Mouse (Mus musculus) cerebellum, postnatal 36 days (tissue): ENCODE results near the gene Fosl1.
"Not testable (repeated sequence)": the region's sequence is repeated elsewhere in the genome, so short reads cannot be mapped to it uniquely, and the experiment has no call there.

Experiments used
- DNase-seq, 2 experiments: peaks; one replicate each; pipeline ENCODE4 v3.0.0; 2021 to 2022; ENCODE audit warnings: mixed read lengths in 2 of 2

Gene Fosl1

DNA sequence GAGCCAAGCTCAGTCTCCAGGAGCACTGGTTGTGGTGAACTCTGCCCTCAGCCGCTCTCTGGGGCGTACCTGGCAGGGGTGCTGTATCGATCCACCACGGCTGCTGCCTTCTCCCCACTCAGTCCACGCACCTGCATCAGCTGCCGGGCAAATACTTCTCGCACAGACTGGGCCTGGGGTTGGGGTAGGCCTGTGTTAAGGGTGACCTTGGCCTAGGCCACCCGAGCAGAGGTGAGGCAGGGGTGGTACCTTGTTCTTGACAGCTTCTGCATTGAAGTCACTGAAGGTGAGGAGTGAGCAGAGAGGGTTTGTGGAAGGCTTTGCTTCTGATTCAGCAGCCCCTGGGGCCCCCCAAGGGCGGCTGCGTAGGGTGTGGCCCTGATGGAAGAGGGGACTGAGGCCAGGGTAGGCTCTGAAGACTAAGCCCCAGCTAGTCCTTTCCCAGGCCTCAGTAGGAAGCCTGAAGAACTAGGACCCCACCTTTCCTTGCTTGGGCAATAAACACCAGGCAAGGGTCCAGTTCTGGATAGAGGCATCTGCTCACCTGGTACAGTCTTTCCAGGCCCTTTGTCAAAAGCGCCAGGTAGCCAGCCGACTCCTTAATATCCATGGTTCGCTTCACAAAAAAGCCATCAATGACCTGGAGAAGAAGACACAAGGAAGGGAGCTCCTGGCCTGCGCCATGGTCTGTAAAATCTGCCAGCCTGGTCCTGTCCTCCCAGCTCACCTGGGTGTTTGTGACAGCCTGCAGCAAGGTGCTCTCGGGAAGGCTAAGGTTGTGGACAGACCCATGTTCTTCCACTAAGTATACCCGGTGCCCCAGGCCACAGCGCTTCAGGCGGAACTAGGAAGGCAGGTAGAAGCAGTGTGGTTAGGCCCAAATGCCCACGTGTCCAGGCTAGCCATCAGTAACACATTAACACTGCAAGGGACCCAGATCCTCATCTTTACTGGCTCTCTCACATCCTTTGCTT lies 36.3 kb downstream of the Fosl1 start:
- DNase-seq, result peak in 1 of 2 experiments; percentile 23

DNA sequence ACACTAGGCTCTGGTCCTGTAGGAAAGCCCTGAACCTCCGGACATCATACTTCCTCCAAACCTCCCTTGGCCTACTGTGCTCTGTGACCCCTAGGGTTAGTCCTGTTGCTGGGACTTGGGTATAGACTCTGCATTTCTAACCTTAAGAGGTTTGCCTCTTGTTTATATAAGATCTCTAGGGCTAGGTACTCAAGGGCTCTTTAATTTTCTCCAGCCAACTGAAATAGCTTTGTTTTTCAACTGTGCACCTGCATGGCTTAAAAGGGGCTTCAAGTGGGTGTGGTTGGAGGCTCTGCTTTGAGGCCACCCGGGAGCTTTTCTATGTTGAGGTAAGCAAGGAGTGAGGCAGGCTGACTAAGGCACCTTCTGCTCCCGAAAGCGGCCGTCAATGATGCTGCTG lies 37.1 kb downstream of the Fosl1 start:
- DNase-seq, result no peak

DNA sequence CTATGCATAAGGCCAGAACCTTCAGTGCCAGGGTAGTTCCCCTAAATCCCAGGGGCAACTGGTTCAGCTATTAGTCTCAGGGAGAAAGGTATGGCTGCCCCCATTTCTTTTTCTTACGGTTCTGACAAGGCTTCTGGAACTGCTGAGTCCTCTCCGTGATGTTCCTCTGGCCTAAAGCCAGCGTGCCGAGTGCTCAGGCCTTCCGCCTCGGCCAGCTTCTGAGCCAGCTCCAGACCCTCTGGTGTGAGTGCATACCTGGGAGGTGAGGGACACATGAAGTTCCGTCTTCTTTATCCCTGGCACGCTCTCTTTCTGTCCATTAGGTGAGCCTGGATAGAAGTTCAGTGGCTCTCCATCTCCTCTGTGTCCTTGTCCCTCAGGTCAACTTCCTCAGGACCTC lies 38.0 kb downstream of the Fosl1 start:
- peak in 1 of 2 experiments; percentile 57 for DNase-seq

DNA sequence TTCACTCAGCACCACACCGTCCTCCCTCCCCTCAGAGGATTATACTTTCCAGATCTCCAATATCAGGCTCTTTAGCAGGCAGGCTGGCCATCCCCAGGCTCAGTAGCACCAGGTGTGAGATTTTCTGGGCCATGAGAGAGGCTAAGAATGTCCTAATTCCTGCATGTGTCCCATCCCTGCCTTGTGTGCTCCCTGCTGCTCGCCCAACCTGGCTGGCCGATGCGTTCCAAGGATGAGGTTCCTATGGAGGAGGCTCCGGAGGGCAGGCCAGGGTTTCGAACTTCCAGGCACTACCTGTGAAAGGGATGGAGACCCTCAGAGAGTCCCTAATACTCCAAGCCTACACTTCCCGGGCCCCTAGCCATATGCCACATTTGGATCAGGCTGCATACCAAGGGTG lies 38.5 kb downstream of the Fosl1 start:
- DNase-seq, result peak; percentile 83

DNA sequence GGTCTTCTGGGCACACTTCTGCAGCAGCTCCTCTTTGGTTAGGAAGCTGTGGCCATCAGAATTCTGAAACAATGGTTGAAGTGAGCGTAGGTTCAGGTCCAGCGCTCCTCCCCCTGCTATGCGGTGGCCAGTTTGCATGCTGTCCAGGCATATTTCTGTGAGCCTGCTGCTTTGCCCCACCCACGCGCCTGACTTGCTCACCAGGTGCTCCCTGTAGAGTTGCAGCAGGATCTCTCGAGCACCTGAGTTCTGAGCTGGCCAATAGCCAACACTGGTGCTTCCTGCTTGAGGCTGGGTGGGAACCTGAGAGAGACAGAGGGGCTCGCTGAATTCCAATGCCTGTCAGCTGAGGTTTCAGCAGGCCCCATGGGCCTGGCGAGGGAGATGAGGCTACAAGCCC lies 38.9 kb downstream of the Fosl1 start:
- peak; percentile 73 to 75 for DNase-seq

DNA sequence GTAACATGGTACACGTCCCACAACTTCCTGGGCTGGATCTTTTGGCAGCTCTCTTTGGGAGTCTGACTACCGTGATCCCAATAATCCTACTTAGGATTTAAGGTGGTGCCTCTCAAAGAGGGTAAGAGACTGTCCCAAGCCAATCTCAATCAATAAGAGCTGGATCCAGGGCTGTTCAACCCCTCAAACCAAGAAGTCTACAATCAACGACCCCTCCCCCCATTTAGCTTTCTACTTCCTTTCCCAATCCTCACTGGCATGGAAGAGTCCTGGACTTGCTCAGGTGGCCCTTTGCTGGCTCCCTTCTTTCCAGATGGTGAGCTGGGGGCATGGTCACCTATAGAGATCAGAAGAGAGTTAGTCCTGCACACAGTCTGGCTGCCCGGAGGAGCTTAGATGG lies 39.4 kb downstream of the Fosl1 start:
- DNase-seq, result peak in 1 of 2 experiments; percentile 14

DNA sequence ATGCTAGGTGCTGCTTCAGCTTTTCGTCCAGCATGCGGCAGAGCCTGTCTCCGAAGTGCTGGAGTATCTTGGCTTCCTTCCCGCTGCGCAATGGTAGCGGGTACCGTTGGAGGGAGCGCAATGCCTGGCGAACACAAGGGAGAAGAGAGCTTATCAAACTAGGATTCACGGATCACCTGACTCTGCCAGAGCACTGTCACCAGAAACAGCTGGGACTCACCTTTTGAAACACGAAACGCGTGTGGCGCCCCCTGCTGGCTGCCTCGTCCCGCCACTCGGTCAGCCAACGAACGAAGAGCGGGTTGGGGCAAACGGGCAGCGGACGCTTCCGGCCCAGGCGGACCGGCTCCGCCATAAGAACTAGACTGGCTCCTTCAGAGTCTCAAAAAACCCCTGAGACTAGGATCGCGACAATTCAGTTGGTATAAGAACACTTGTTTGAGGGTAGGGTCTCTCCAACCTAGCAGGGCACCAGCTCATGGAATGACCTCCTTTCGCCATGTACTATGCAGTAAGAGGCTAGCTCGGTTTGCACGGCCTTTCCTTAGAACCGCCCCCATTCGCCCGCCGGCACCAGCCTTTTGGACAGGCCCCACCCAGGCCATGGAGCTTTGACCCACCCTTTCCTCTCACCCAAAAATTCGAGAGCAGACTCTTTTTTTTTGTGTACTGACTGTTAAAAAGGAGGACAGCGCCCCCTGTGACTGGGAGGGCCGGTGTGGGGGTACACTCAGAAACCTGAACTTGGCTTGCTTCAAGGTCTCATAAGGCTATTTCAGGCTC lies 40.6 kb downstream of the Fosl1 start, which contains the start of gene Mus81:
Gene Mus81, minus strand, starts transcription at position 635 of the 783 bp plus-strand sequence.
- DNase-seq, result peak; percentile 97 to 98

DNA sequence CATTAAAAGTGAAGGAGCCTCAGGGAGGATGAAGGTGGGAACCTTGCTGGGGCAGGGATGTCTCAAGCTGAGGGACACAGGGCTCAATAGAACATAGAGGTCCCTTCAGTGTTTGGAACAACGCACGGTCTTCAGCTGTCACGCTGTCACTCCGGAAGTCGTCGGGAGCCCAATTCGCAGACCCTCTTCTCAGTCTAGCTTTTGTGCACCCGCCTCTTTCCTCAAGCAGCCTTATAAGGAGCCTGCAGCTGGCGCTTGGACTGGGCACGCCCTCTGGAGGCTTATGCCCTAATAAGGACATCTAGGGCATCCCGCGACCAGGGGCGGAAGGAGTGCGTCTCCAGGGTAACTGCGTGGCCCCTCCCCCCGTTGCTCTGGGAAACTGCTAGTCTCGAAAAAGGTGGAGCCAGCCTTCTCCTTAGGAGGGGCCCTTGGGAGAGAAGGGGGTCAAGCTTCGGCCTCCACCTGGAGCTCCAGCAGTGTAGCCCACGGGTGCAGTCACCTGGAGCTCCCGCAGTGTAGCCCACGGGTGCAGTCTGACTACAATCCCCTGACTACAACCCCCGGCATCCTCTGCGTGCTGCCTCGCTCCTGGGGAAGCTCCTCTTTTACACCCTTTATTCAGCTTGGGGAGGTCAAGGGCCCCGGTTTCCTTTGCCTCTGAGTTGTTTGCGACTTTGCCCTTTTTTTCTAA lies 41.7 kb downstream of the Fosl1 start:
- peak; percentile 94 to 95 for DNase-seq

DNA sequence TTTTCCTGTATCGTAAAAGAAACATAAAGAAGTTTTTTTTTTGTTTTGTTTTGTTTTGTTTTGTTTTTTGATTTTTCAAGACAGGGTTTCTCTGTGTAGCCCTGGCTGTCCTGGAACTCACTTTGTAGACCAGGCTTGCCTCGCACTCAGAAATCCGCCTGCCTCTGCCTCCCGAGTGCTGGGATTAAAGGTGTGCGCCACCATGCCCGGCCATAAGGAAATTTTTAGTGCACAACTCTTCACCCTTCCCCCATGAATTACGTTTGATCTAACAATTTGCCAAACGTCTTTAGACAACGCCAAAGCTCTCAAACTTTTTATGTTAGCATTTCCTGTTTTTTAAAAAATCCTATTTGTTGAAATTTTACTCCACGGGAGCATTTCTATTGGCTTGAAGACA lies 42.4 kb downstream of the Fosl1 start:
- not testable (repeated sequence) for DNase-seq

DNA sequence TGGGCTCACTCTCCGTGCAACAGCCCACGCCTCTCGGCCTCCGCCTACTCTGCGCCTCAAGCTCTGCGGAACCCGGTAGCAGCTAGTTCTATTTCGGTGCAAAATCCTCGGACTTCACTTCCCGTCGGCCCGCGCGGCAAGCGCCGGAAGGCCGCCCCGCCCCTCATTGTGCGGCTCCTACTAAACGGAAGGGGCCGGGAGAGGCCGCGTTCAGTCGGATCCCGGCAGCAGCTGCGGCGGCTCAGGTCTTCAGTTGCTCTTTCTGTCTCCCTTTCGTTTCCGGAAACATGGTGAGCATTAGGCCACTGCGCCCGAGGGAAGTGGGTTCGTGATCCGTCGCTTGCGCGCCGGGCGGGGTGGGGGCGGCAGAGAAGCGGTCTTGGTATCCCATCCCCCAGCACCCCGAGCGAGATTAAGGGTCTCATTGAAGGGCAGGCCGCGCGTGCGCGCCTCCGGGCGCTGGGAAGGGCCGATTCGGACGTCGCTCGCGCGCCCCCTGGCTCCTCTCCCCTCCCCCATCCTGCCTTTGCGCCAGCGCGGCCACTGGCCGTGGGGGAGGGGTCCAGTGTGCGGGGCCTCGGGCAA lies 43.1 kb downstream of the Fosl1 start, which contains the start of gene Cfl1:
Gene Cfl1, plus strand, starts transcription at position 143 of the 585 bp plus-strand sequence.
- peak; percentile 93 to 95 for DNase-seq

DNA sequence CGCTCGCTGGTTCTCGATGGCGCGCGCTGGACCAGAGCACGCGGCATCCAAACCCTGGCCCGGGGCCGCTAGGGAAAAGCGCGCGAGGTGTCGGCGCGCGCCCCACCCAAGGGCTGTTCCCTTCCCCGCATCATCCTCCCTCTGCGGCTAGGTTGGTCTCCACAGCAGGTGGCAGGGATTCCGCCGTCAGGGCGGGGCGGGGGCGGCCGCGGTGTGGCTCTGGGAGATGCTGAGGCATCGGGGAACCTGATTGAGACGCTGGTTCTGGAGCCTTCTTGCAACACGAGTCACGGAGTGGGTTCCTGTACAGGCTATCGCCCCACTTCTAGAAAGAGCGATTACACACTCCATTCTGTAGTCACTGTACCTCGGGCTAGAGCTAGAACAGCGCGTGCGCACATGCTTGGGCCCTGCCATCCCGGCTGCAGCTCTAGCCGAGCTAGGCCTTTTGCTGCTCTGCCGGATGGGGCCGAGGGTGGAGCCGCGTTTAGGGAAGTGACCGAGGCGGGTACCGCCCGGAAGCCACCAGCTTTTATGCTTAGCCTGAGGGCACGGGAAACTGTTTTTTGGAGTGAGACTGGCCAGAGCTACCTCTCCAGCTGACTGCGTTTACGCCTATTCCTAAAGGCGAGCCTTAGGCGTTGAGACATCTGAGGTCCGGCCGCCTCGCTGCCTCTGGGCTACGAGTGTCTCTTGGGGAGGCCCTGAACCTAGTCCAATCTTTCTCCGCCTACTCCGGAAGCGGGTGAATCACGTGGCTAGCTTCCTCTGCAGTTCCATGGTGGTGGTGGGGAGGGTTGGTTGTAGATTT lies 43.8 kb downstream of the Fosl1 start:
- DNase-seq, result peak; percentile 75 to 78

DNA sequence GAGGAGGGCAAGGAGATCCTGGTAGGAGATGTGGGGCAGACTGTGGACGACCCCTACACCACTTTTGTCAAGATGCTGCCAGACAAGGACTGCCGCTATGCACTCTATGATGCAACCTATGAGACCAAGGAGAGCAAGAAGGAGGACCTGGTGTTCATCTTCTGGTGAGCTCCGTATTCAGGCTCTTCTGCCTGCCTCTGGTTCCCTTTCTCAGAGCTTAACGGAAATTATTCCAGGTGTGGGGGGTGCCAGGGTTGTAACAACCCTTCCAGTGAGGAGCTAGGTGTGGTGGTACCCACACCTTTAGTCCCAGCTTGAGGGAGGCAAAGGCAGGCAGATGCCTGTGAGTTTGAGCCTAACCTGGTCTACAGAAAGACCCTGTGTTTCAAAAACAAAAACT lies 45.3 kb downstream of the Fosl1 start:
- DNase-seq, result no peak

DNA sequence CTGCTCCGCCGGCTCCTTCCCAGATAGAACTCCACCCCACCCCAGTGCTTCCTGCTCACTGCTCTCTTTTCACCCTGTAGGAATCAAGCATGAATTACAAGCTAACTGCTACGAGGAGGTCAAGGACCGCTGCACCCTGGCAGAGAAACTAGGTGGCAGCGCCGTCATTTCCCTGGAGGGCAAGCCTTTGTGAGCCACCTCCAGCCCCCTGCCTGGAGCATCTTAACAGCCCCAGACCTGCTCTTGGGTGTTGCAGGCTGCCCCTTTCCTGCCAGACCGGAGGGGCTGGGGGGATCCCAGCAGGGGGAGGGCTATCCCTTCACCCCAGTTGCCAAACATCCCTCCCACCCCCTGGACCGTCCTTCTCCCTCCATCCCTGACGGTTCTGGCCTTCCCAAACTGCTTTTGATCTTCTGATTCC lies 46.0 kb downstream of the Fosl1 start:
- DNase-seq, result not testable (repeated sequence)

DNA sequence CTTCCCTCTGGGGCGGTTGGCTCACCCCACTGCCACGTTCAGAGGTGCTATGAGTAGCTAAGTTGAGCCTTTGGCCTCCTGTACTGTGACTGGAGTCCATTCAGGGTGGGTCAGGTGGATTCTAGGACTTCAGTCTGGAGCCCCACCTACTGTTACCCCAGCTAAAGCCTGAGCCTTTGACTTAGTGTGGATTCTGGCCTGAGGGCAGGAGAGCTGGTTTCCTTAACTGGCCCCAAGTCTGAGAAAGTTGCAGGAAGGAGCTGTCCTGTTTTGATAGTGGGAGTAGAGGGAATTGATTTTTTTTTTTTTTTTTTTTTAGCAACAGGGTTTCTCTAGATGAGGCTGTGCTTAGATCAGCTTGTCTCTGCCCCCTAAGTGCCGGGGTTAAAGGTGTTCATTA lies 47.0 kb downstream of the Fosl1 start:
- no peak for DNase-seq

DNA sequence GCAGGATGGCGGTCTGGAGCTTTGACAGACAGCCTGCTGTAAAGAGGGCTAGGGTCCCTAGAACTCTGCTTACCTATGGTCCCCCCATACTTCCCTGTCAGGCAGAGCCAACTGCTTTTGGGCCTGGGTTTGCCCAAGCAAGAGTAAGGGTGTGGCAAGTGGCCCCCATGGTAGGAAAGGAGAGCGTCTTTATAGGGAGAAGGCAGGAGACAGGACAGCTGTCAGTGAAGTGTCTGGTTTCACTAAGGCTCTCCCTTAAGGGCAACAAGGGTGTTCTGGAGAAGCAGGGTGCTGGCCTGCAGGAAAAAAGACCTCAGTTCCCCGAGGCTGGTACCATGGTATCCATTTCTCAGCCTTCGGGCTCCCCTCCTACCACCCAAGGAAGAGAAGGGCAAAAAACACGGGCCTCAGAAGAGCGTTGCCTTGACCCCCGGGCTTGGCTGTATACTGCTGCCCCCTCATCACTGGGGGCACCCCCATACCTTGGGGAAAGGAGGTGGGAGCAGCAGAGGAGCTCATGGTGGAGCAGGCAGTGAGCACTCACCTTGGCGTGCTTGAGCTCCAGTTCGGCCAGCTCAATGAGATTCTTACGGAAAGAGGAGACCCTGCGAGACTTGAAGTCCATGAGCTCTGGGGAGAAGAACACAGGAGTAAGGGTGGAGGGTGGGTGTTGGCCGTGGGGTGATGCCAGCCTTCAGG lies 48.2 kb downstream of the Fosl1 start:
- peak in 1 of 2 experiments; percentile 2 for DNase-seq

DNA sequence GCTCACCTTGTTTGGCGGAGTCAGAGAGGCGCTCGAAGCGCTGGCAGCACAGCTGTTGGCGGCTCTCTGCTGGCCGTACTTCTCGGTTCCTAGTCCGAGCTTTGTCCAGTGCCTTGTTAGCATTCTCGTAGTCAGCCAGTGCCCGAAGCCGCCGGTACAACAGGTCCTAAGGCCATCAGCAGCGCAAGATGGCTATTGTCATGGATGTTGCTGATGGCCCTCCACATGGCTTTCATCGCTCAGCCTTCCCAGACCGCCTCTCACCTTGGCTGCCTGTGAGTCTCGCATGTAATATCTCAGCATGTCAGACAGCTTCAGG lies 48.7 kb downstream of the Fosl1 start:
- no peak for DNase-seq

DNA sequence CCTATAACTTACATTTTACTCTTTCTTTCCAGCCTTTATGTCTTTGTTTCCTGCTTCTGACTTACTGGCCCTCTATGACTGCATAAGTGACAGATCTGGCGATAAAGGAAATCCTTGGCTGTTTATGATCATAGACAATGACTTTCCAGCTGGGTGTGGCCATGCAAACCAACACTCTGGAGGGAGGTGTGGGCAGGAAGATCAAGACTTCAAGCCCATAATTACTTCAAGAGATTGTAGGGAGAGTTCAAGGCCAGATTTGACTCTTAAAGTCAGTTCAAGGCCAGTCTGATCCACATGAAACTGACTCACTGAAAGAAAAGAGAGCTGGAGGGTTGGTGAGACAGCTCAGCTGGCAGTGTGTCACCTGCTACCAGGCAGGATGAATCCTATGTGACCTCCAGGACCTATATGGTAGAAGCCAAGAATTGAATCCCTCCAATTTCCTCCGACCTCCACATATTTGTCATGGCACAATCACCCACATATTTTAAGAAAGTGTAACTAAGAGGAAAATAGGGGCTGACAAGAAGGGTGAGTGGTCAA lies 53.1 kb downstream of the Fosl1 start:
- no peak for DNase-seq

DNA sequence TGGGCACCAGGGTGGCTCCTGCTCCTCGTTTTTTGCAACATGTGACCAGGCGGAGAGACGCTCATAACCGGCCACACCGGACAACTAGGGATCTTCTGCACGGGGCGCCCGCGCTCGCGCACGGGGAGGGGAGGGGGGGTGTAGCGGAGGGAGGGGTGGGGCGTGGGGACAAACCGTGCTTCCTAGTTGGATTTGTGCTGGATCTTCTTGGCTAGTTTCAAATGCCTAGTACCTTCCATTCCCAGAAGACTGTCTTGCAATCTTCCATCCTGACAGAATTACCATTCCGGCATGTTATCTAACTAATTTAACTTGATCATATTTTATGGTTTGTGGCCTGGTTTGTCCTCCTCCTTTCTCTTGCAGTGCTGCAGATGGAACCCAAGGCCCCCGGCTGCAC lies 56.3 kb downstream of the Fosl1 start, which contains the start of gene 1700020D05Rik:
Gene 1700020D05Rik, minus strand, starts transcription at position 101 of the 400 bp plus-strand sequence.
- no peak for DNase-seq
